Mouse (Mus musculus) inflammation-experienced regulatory T-cells (primary cell): ENCODE measurements around the gene Cyb5b. TPM values are rescaled to one million over a fixed set of nuclear protein-coding genes. Genes with fewer than 3 reads are reported as not detected.

ENCODE experiments used
- polyA plus RNA-seq, 2 experiments: library from polyadenylated mRNA; unstranded; fragments of 100-300 nt; shearing (Covaris generic); gene quantifications; one replicate each; pipeline ENCODE4 v1.2.1; 2017

Cyb5b gene
- polyA plus RNA-seq = 10 to 100 TPM; 64.5 to 69.2 TPM

DNA sequence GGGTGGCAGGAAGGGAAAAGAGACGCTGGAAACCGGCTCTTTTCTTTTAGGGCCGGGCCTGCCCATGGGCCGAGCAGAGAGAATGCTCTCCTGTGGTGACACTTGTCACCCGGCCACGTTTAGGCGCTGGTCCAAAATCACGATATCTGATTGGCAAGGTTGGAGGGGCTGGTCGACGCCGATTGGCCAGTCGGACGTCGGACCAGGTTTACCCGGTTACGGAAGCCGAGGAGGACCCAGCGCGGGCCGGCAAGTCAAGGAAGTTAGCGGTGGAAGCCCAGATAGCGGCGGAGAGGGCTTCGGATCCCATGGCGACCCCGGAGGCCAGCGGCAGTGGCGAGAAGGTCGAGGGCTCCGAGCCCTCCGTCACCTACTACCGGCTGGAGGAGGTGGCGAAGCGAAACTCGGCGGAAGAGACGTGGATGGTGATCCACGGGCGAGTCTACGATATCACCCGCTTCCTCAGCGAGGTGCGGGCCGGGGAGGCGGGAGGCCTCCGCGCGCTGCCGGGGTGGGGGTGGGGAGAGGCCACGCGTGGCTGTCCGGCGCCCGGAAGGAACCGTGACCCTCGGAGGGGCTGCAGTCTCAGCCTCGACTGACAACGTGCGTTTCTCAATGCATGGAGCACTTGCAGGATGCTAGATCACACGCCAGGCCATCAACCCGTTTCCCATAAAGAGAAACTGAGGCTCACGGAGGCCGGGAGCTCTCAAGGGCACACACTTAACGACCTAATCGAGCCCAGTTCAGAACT lies at the start of gene Cyb5b:
TSS of gene Cyb5b (plus strand) at position 237 of the 754 bp plus-strand sequence.

Other genes with a start within 250 kb of the Cyb5b start
- gene Sntb2, start 214.9 kb upstream of the Cyb5b start, polyA plus RNA-seq = 10 to 100 TPM; 13.6 to 26.4 TPM
- 10 to 100 TPM; 62.3 to 79.2 TPM for gene Vps4a, start 119.4 kb upstream of the Cyb5b start, polyA plus RNA-seq
- 10 to 100 TPM; 12.5 to 18.0 TPM for gene Pdf, start 102.0 kb upstream of the Cyb5b start, polyA plus RNA-seq
- gene Cog8, start 94.0 kb upstream of the Cyb5b start, polyA plus RNA-seq = 10 to 100 TPM; 61.4 to 84.2 TPM
- gene Nip7, start 93.8 kb upstream of the Cyb5b start, polyA plus RNA-seq = 10 to 100 TPM; 77.5 to 81.3 TPM
- under 1 TPM in 1 of 2 experiments, not detected in 1; 0.88 TPM for gene Tmed6, start 85.0 kb upstream of the Cyb5b start, polyA plus RNA-seq
- 10 to 100 TPM; 25.2 to 25.7 TPM for gene Terf2, start 54.1 kb upstream of the Cyb5b start, polyA plus RNA-seq
- gene Nfat5, start 142.8 kb downstream of the Cyb5b start, polyA plus RNA-seq = 10 to 100 TPM; 13.9 to 25.4 TPM